Mouse (Mus musculus) MEL (cell line): Measurements from ENCODE around the gene Haus8. TPM values are rescaled to one million over a fixed set of nuclear protein-coding genes. Genes with fewer than 3 reads are reported as not detected.
A peak's percentile ranks its signal among the peaks of the same experiment; 100 is the strongest.
"Not testable (repeated sequence)": the region's sequence is repeated elsewhere in the genome, so short reads cannot be mapped to it uniquely, and the experiment has no call there.

Experiments
- DNase-seq: peaks from one replicate; pipeline ENCODE4 v3.0.0; 2011; ENCODE audit warnings: low read depth, low spot score
- H3K27ac ChIP-seq: 2 replicates; pipeline ENCODE4 v1.5.1; 2012; ENCODE audit warnings: low read depth, mild to moderate bottlenecking, control low read depth, low read length, moderate library complexity; ENCODE audit not compliant: control insufficient read depth
- H3K27me3 ChIP-seq, 2 experiments: fragments of 150-350 bp in 1 of 2; sonication (generic) in 1 of 2; 2 replicates each; pipeline ENCODE4 v1.6.1; 2012; ENCODE audit warnings: low read length in 2 of 2, mild to moderate bottlenecking in 2 of 2, improper control_type of control experiment in 1 of 2, moderate library complexity in 1 of 2; ENCODE audit not compliant: insufficient read depth in 2 of 2, control insufficient read depth in 1 of 2
- H3K36me3 ChIP-seq, 2 experiments: 2 replicates each; pipeline ENCODE4 v1.6.1; 2012 to 2014; ENCODE audit warnings: low read length in 2 of 2, improper control_type of control experiment in 1 of 2, inconsistent platforms in 1 of 2, mild to moderate bottlenecking in 1 of 2; ENCODE audit not compliant: insufficient read depth in 2 of 2, control insufficient read depth in 1 of 2
- H3K4me1 ChIP-seq, 2 experiments: fragments of 150-350 bp in 1 of 2; sonication (generic) in 1 of 2; 2 replicates each; pipeline ENCODE4 v1.6.1; 2012; ENCODE audit warnings: low read length in 2 of 2, improper control_type of control experiment in 1 of 2, mild to moderate bottlenecking in 1 of 2; ENCODE audit not compliant: insufficient read depth in 2 of 2, control insufficient read depth in 1 of 2
- H3K4me3 ChIP-seq, 2 experiments: fragments of 150-350 bp in 1 of 2; sonication (generic) in 1 of 2; 2 replicates each; pipeline ENCODE4 v1.5.1; 2012; ENCODE audit warnings: low read depth in 2 of 2, low read length in 2 of 2, mild to moderate bottlenecking in 2 of 2, moderate library complexity in 2 of 2, control low read depth in 1 of 2, improper control_type of control experiment in 1 of 2; ENCODE audit not compliant: control insufficient read depth in 1 of 2, insufficient read depth in 1 of 2
- H3K79me2 ChIP-seq: 2 replicates; pipeline ENCODE4 v1.6.1; 2012; ENCODE audit warnings: mild to moderate bottlenecking, low read length, moderate library complexity; ENCODE audit not compliant: control insufficient read depth, poor library complexity, insufficient read depth
- H3K9ac ChIP-seq: 2 replicates; pipeline ENCODE4 v1.6.1; 2012; ENCODE audit warnings: low read depth, mild to moderate bottlenecking, control low read depth, low read length, moderate library complexity; ENCODE audit not compliant: control insufficient read depth, poor library complexity, severe bottlenecking
- H3K9me3 ChIP-seq: fragments of 150-350 bp; sonication (generic); replicated peaks from 2 replicates; pipeline ENCODE4 v1.6.1; 2012; ENCODE audit warnings: mild to moderate bottlenecking, low read length, improper control_type of control experiment, moderate library complexity; ENCODE audit not compliant: insufficient read depth
- polyA plus RNA-seq, 2 experiments: library from polyadenylated mRNA; stranded (reverse) in 1 of 2; unstranded in 1 of 2; fragments of >175 nt in 1 of 2; fragments of >200 nt in 1 of 2; gene quantifications; 2 replicates each; pipeline versions ENCODE4 v1.2.1 to v1.2.4; 2012; ENCODE audit warnings: low replicate concordance in 2 of 2, low read depth in 1 of 2; ENCODE audit not compliant: insufficient read length in 2 of 2, insufficient read depth in 1 of 2, missing spikeins in 1 of 2
- total RNA-seq: library from RNA; depleted of rRNA; stranded (reverse); fragments of 300-350 nt; gene quantifications from 2 replicates; pipeline ENCODE4 v1.2.3, GENCODE M21; 2012; rRNA removed

Haus8 gene
- total and polyA plus RNA-seq, 3 experiments, result 60.4 to 69.2 TPM; not detected in 1

DNA sequence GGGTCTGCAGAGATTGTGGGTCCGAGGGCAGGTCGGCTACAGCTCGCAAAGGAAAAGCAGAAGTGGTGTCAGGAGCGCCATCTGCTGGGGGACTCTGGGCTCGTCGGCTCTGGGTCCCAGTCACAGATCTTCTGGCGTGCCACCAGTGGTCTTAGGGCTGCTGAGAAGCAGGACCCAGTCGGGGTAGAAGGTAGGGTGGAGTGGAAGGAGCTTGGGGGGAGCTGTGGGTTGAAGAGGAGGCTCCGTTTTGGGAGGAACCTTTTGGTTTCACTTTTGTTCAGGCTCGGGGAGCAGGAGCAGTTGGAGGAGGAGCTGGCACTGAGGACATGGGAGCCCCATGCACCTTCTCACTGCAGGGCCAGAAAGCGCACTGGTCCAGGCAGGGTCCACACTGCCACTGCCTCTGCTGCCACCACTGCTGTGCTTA is 67.2 kb downstream of the Haus8 start:
- H3K4me1 ChIP-seq, H3K79me2 ChIP-seq, H3K27ac ChIP-seq, H3K36me3 ChIP-seq, H3K27me3 ChIP-seq, H3K9me3 ChIP-seq: not testable (repeated sequence)
- Histone ChIP-seq H3K4me3 (peak overlapping the region; percentile 39 to 53; a peak in 3 of 4 replicates), H3K9ac (peak overlapping the region; percentile 29; the same call in 1 of the 2 replicates)
- DNase-seq, result peak; percentile 16

Other genes starting within 250 kb of the Haus8 start
- gene Myo9b, start 220 bp downstream of the Haus8 start, total RNA-seq, result 35.8 and 36.5 TPM in 2 replicates
- 10 to 100 TPM; 52.3 to 54.8 TPM for gene Myo9b, start 220 bp downstream of the Haus8 start, polyA plus RNA-seq
- 91.9 and 107 TPM in 2 replicates for gene Use1, start 93.9 kb upstream of the Haus8 start, total RNA-seq
- gene Use1, start 93.9 kb upstream of the Haus8 start, polyA plus RNA-seq, result 100 to 1,000 TPM in 1 of 2 experiments, not detected in 1; 117 TPM
- gene Ocel1, start 98.4 kb upstream of the Haus8 start, total RNA-seq, result 14.1 and 18.3 TPM in 2 replicates
- gene Ocel1, start 98.4 kb upstream of the Haus8 start, polyA plus RNA-seq, result 10 to 100 TPM in 1 of 2 experiments, not detected in 1; 16.2 TPM
- gene Nr2f6, start 109.0 kb upstream of the Haus8 start, total RNA-seq, result 29.6 and 30.5 TPM in 2 replicates
- gene Nr2f6, start 109.0 kb upstream of the Haus8 start, polyA plus RNA-seq, result 10 to 100 TPM in 1 of 2 experiments, not detected in 1; 48.3 TPM
- gene Ushbp1, start 122.9 kb upstream of the Haus8 start, total RNA-seq, result 0.04 TPM in 1 of 2 replicates, not detected in the other
- under 1 TPM in 1 of 2 experiments, not detected in 1; 0.07 TPM for gene Ushbp1, start 122.9 kb upstream of the Haus8 start, polyA plus RNA-seq
- gene Babam1, start 123.9 kb upstream of the Haus8 start, total RNA-seq, result 54.5 and 59.6 TPM in 2 replicates
- 100 to 1,000 TPM in 1 of 2 experiments, not detected in 1; 132 TPM for gene Babam1, start 123.9 kb upstream of the Haus8 start, polyA plus RNA-seq
- gene Ankle1, start 133.1 kb upstream of the Haus8 start, total RNA-seq, result 17.6 and 18.5 TPM in 2 replicates
- gene Ankle1, start 133.1 kb upstream of the Haus8 start, polyA plus RNA-seq, result 10 to 100 TPM in 1 of 2 experiments, not detected in 1; 21.2 TPM
- 26.3 and 28.5 TPM in 2 replicates for gene Abhd8, start 190.7 kb upstream of the Haus8 start, total RNA-seq
- gene Abhd8, start 190.7 kb upstream of the Haus8 start, polyA plus RNA-seq, result 10 to 100 TPM in 1 of 2 experiments, not detected in 1; 39.2 TPM
- gene Mrpl34, start 192.0 kb upstream of the Haus8 start, total RNA-seq, result 123 and 143 TPM in 2 replicates
- gene Mrpl34, start 192.0 kb upstream of the Haus8 start, polyA plus RNA-seq, result 100 to 1,000 TPM in 1 of 2 experiments, not detected in 1; 196 TPM
- gene Dda1, start 196.3 kb upstream of the Haus8 start, total RNA-seq, result 49.7 and 59.6 TPM in 2 replicates
- gene Dda1, start 196.3 kb upstream of the Haus8 start, polyA plus RNA-seq, result 100 to 1,000 TPM in 1 of 2 experiments, not detected in 1; 110 TPM
- 3.5 and 3.9 TPM in 2 replicates for gene Ano8, start 213.0 kb upstream of the Haus8 start, total RNA-seq
- 1 to 10 TPM in 1 of 2 experiments, not detected in 1; 4.8 TPM for gene Ano8, start 213.0 kb upstream of the Haus8 start, polyA plus RNA-seq
- 45.5 and 49.4 TPM in 2 replicates for gene Gtpbp3, start 215.2 kb upstream of the Haus8 start, total RNA-seq
- gene Gtpbp3, start 215.2 kb upstream of the Haus8 start, polyA plus RNA-seq, result 10 to 100 TPM in 1 of 2 experiments, not detected in 1; 50.1 TPM
- gene Plvap, start 238.8 kb upstream of the Haus8 start, total RNA-seq, result 8.2 and 11.7 TPM in 2 replicates
- 10 to 100 TPM in 1 of 2 experiments, not detected in 1; 20.4 TPM for gene Plvap, start 238.8 kb upstream of the Haus8 start, polyA plus RNA-seq